Mouse (Mus musculus): ENCODE data around the gene Prr23a3. TPM values are rescaled to one million over a fixed set of nuclear protein-coding genes. Genes with fewer than 3 reads are reported as not detected.

Prr23a3 gene
- polyA plus RNA-seq (2016; fragmentation: Nextera tagmentation; extraction: Ambion mirVana): 0.08 and 0.10 TPM in 2 replicates

- no peak within 1 kb of the TSS for H3K27ac ChIP-seq (replicated peaks)
- H3K4me1 ChIP-seq: peaks cover 3% of the 10 kb centered on the region; the same call in 1 of the 2 replicates
- H3K36me3 ChIP-seq (replicated peaks): no peaks in the 10 kb centered on the region
- DNase-seq (ENCODE audit: low spot score): no peak
- WGBS: 58% methylated on average over 22 of the region's 22 CpGs
- peak within 1 kb of the TSS; percentile 28; the same call in 1 of the 2 replicates for H3K4me3 ChIP-seq
- peaks cover 17% of the 10 kb centered on the region for H3K27me3 ChIP-seq (replicated peaks; ENCODE audit: low read depth, poor library complexity, severe bottlenecking)
- H3K9me3 ChIP-seq: 0 out of 2 replicates have a peak, but pooled peaks cover 7% of the 10 kb centered on the region
Observed at GRCm38 (mm10) chr9:98864571-98864970, at the start of gene Prr23a3. Gene Prr23a3, plus strand, starts transcription at chr9:98864767.

GRCm38 (mm10) chr9:98816066-98816465, 48.5 kb upstream of the Prr23a3 start:
- WGBS: 71% methylated on average over 3 of the region's 3 CpGs
- Histone ChIP-seq H3K27me3 (replicated peaks; ENCODE audit: low read depth, poor library complexity, severe bottlenecking) (no peaks in the 10 kb centered on the region), H3K36me3 (replicated peaks) (no peaks in the 10 kb centered on the region), H3K9me3 (no peaks in the 10 kb centered on the region), H3K27ac (replicated peaks) (no peak overlapping the region), H3K4me1 (no peaks in the 10 kb centered on the region; the same call in 1 of the 2 replicates), H3K4me3 (no peak overlapping the region)
- no peak for DNase-seq (ENCODE audit: low spot score)

GRCm38 (mm10) chr9:98817592-98817991, 47.0 kb upstream of the Prr23a3 start:
- no peaks in the 10 kb centered on the region for H3K27me3 ChIP-seq (replicated peaks; ENCODE audit: low read depth, poor library complexity, severe bottlenecking)
- H3K4me3 ChIP-seq: no peak overlapping the region
- WGBS: 89% methylated on average over 7 of the region's 7 CpGs
- no peak for DNase-seq (ENCODE audit: low spot score)
- no peaks in the 10 kb centered on the region for H3K36me3 ChIP-seq (replicated peaks)
- H3K27ac ChIP-seq (replicated peaks): no peak overlapping the region
- H3K9me3 ChIP-seq: no peaks in the 10 kb centered on the region
- no peaks in the 10 kb centered on the region for H3K4me1 ChIP-seq

GRCm38 (mm10) chr9:98818971-98819370, 45.6 kb upstream of the Prr23a3 start:
- Histone ChIP-seq H3K27ac (replicated peaks) (no peak overlapping the region), H3K36me3 (replicated peaks) (no peaks in the 10 kb centered on the region), H3K27me3 (replicated peaks; ENCODE audit: low read depth, poor library complexity, severe bottlenecking) (no peaks in the 10 kb centered on the region), H3K4me1 (no peaks in the 10 kb centered on the region), H3K9me3 (no peaks in the 10 kb centered on the region), H3K4me3 (no peak overlapping the region)
- DNase-seq (ENCODE audit: low spot score): no peak
- WGBS: 77% methylated on average over 5 of the region's 5 CpGs

- H3K36me3 ChIP-seq (replicated peaks): no peaks in the 10 kb centered on the region
- 86% methylated on average over 2 of the region's 2 CpGs for WGBS
- H3K4me1 ChIP-seq: no peaks in the 10 kb centered on the region
- no peak overlapping the region for H3K4me3 ChIP-seq
- no peaks in the 10 kb centered on the region for H3K9me3 ChIP-seq
- no peak for DNase-seq (ENCODE audit: low spot score)
- no peak overlapping the region; the same call in 1 of the 2 replicates for H3K27ac ChIP-seq (replicated peaks)
- no peaks in the 10 kb centered on the region for H3K27me3 ChIP-seq (replicated peaks; ENCODE audit: low read depth, poor library complexity, severe bottlenecking)
Observed at GRCm38 (mm10) chr9:98819481-98819880, 45.1 kb upstream of the Prr23a3 start.

- H3K27ac ChIP-seq (replicated peaks): no peak overlapping the region
- H3K4me3 ChIP-seq: no peak overlapping the region
- H3K4me1 ChIP-seq: no peaks in the 10 kb centered on the region
- DNase-seq (ENCODE audit: low spot score): peak; percentile 6
- no peaks in the 10 kb centered on the region for H3K36me3 ChIP-seq (replicated peaks)
- no peaks in the 10 kb centered on the region for H3K9me3 ChIP-seq
- H3K27me3 ChIP-seq (replicated peaks; ENCODE audit: low read depth, poor library complexity, severe bottlenecking): no peaks in the 10 kb centered on the region
- 85% methylated on average over 4 of the region's 4 CpGs for WGBS
Observed at GRCm38 (mm10) chr9:98820461-98820860, 44.1 kb upstream of the Prr23a3 start.

GRCm38 (mm10) chr9:98821067-98821466, 43.5 kb upstream of the Prr23a3 start:
- Histone ChIP-seq H3K9me3 (no peaks in the 10 kb centered on the region), H3K4me1 (no peaks in the 10 kb centered on the region), H3K27ac (replicated peaks) (no peak overlapping the region), H3K36me3 (replicated peaks) (no peaks in the 10 kb centered on the region), H3K27me3 (replicated peaks; ENCODE audit: low read depth, poor library complexity, severe bottlenecking) (no peaks in the 10 kb centered on the region), H3K4me3 (no peak overlapping the region)
- DNase-seq (ENCODE audit: low spot score): no peak

- 88% methylated on average over 7 of the region's 7 CpGs for WGBS
- DNase-seq (ENCODE audit: low spot score): no peak
- H3K27ac ChIP-seq (replicated peaks): no peak overlapping the region
- H3K27me3 ChIP-seq (replicated peaks; ENCODE audit: low read depth, poor library complexity, severe bottlenecking): no peaks in the 10 kb centered on the region
- H3K4me3 ChIP-seq: no peak overlapping the region
- H3K36me3 ChIP-seq (replicated peaks): no peaks in the 10 kb centered on the region
- H3K4me1 ChIP-seq: no peaks in the 10 kb centered on the region
- no peaks in the 10 kb centered on the region for H3K9me3 ChIP-seq
Observed at GRCm38 (mm10) chr9:98823805-98824204, 40.8 kb upstream of the Prr23a3 start.

- H3K27me3 ChIP-seq (replicated peaks; ENCODE audit: low read depth, poor library complexity, severe bottlenecking): no peaks in the 10 kb centered on the region
- peak overlapping the region; percentile 44; the same call in 1 of the 2 replicates for H3K27ac ChIP-seq (replicated peaks)
- H3K4me1 ChIP-seq: peaks cover 17% of the 10 kb centered on the region
- no peaks in the 10 kb centered on the region for H3K36me3 ChIP-seq (replicated peaks)
- H3K9me3 ChIP-seq: no peaks in the 10 kb centered on the region
- 26% methylated on average over 5 of the region's 5 CpGs for WGBS
- H3K4me3 ChIP-seq: 0 out of 2 replicates have a peak overlapping the region, but pooled peaks have one; percentile 8
- peak; percentile 51 for DNase-seq (ENCODE audit: low spot score)
Observed at GRCm38 (mm10) chr9:98829508-98829907, 35.1 kb upstream of the Prr23a3 start.

- Histone ChIP-seq H3K27ac (replicated peaks) (no peak overlapping the region), H3K4me1 (peaks cover 5% of the 10 kb centered on the region; the same call in 1 of the 2 replicates), H3K4me3 (no peak overlapping the region), H3K9me3 (peaks cover 7% of the 10 kb centered on the region; the same call in 1 of the 2 replicates), H3K27me3 (replicated peaks; ENCODE audit: low read depth, poor library complexity, severe bottlenecking) (peaks cover 7% of the 10 kb centered on the region), H3K36me3 (replicated peaks) (no peaks in the 10 kb centered on the region)
- WGBS: 88% methylated on average over 7 of the region's 7 CpGs
- DNase-seq (ENCODE audit: low spot score): no peak
Observed at GRCm38 (mm10) chr9:98837537-98838074, 27.0 kb upstream of the Prr23a3 start.

GRCm38 (mm10) chr9:98842117-98842516, 22.4 kb upstream of the Prr23a3 start, which contains the start of gene Prr23a1:
Gene Prr23a1, plus strand, starts transcription at chr9:98842503.
- DNase-seq (ENCODE audit: low spot score): no peak

GRCm38 (mm10) chr9:98856210-98856609, 8.4 kb upstream of the Prr23a3 start, which contains the start of gene Prr23a2:
Gene Prr23a2, plus strand, starts transcription at chr9:98856494.
- 76% methylated on average over 18 of the region's 18 CpGs for WGBS
- H3K36me3 ChIP-seq (replicated peaks): no peaks in the 10 kb centered on the region
- no peak within 1 kb of the TSS for H3K4me3 ChIP-seq
- DNase-seq (ENCODE audit: low spot score): no peak
- H3K9me3 ChIP-seq: peaks cover 5% of the 10 kb centered on the region; the same call in 1 of the 2 replicates
- H3K27me3 ChIP-seq (replicated peaks; ENCODE audit: low read depth, poor library complexity, severe bottlenecking): no peaks in the 10 kb centered on the region
- H3K27ac ChIP-seq (replicated peaks): no peak within 1 kb of the TSS
- no peaks in the 10 kb centered on the region for H3K4me1 ChIP-seq

More at GRCm38 (mm10) chr9:98842117-98842516, 22.4 kb upstream of the Prr23a3 start, which contains the start of gene Prr23a1:
- Histone ChIP-seq H3K4me3 (peak within 1 kb of the TSS; percentile 33; the same call in 1 of the 2 replicates), H3K9me3 (peaks cover 7% of the 10 kb centered on the region; the same call in 1 of the 2 replicates), H3K27me3 (replicated peaks; ENCODE audit: low read depth, poor library complexity, severe bottlenecking) (peaks cover 14% of the 10 kb centered on the region), H3K27ac (replicated peaks) (no peak within 1 kb of the TSS), H3K36me3 (replicated peaks) (no peaks in the 10 kb centered on the region), H3K4me1 (no peaks in the 10 kb centered on the region)
- WGBS: 57% methylated on average over 22 of the region's 22 CpGs

GRCm38 (mm10) chr9:98863463-98863862, 1.1 kb upstream of the Prr23a3 start:
- Histone ChIP-seq H3K27me3 (replicated peaks; ENCODE audit: low read depth, poor library complexity, severe bottlenecking) (peaks cover 17% of the 10 kb centered on the region), H3K9me3 (0 out of 2 replicates have a peak, but pooled peaks cover 7% of the 10 kb centered on the region), H3K4me1 (peaks cover 3% of the 10 kb centered on the region; the same call in 1 of the 2 replicates), H3K4me3 (no peak overlapping the region), H3K27ac (replicated peaks) (no peak overlapping the region), H3K36me3 (replicated peaks) (no peaks in the 10 kb centered on the region)
- WGBS: 72% methylated on average over 3 of the region's 3 CpGs
- no peak for DNase-seq (ENCODE audit: low spot score)
